Mouse (Mus musculus) layer of hippocampus, postnatal 10 days (tissue): ENCODE results near the gene Rnpepl1. TPM values are rescaled to one million over a fixed set of nuclear protein-coding genes. Genes with fewer than 3 reads are reported as not detected.

ENCODE experiments used
- DNase-seq, 2 experiments: peaks; one replicate each; pipeline ENCODE4 v3.0.0; 2021; ENCODE audit warnings: low spot score in 2 of 2
- total RNA-seq, 2 experiments: library from RNA; stranded (reverse); gene quantifications; 2 replicates each; pipeline ENCODE4 v1.2.3; 2021

Gene Rnpepl1
- total RNA-seq, 2 experiments from 2014 or later = 41.7 to 53.5 TPM

GRCm38 (mm10) chr1:92906779-92907631, 3.6 kb upstream of the Rnpepl1 start, which contains the start of gene Dusp28:
TSS of gene Dusp28 (plus strand) at chr1:92906981.
- peak; percentile 76 to 81 for DNase-seq

- DNase-seq = no peak
Observed at GRCm38 (mm10) chr1:92907632-92908360, 2.8 kb upstream of the Rnpepl1 start.

GRCm38 (mm10) chr1:92908664-92909063, 1.9 kb upstream of the Rnpepl1 start:
- no peak for DNase-seq

- no peak for DNase-seq
Observed at GRCm38 (mm10) chr1:92909068-92909467, 1.5 kb upstream of the Rnpepl1 start.

GRCm38 (mm10) chr1:92910925-92911720, 540 bp downstream of the Rnpepl1 start:
- DNase-seq = peak; percentile 73 to 80

GRCm38 (mm10) chr1:92911721-92912138, 1.1 kb downstream of the Rnpepl1 start:
- DNase-seq = no peak

- no peak for DNase-seq
Observed at GRCm38 (mm10) chr1:92912286-92912685, 1.7 kb downstream of the Rnpepl1 start.

- DNase-seq = no peak
Observed at GRCm38 (mm10) chr1:92914239-92914638, 3.7 kb downstream of the Rnpepl1 start.

GRCm38 (mm10) chr1:92914993-92915392, 4.4 kb downstream of the Rnpepl1 start:
- DNase-seq = no peak

GRCm38 (mm10) chr1:92916725-92917124, 6.1 kb downstream of the Rnpepl1 start:
- no peak for DNase-seq

GRCm38 (mm10) chr1:92919151-92919550, 8.6 kb downstream of the Rnpepl1 start:
- no peak for DNase-seq

GRCm38 (mm10) chr1:92919775-92920174, 9.2 kb downstream of the Rnpepl1 start:
- DNase-seq = no peak

- no peak for DNase-seq
Observed at GRCm38 (mm10) chr1:92920474-92921200, 10.1 kb downstream of the Rnpepl1 start.

- no peak for DNase-seq
Observed at GRCm38 (mm10) chr1:92921496-92921895, 10.9 kb downstream of the Rnpepl1 start.

GRCm38 (mm10) chr1:92930171-92930706, 19.7 kb downstream of the Rnpepl1 start:
- no peak for DNase-seq

- no peak for DNase-seq
Observed at GRCm38 (mm10) chr1:92933611-92934010, 23.0 kb downstream of the Rnpepl1 start.

- peak; percentile 89 to 92 for DNase-seq
Observed at GRCm38 (mm10) chr1:92934182-92934827, 23.7 kb downstream of the Rnpepl1 start, which contains the start of gene Capn10. TSS of gene Capn10 (plus strand) at chr1:92934376.

- DNase-seq = peak in 1 of 2 experiments; percentile 45
Observed at GRCm38 (mm10) chr1:92935054-92935962, 24.7 kb downstream of the Rnpepl1 start.

- no peak for DNase-seq
Observed at GRCm38 (mm10) chr1:92935977-92936376, 25.4 kb downstream of the Rnpepl1 start.
